Mouse (Mus musculus) forebrain, embryonic 14.5 days (tissue): ENCODE results near the gene Rnf220. TPM values are rescaled to one million over a fixed set of nuclear protein-coding genes. Genes with fewer than 3 reads are reported as not detected.
"Not testable (repeated sequence)": the region's sequence is repeated elsewhere in the genome, so short reads cannot be mapped to it uniquely, and the experiment has no call there.

Experiments used
- ATAC-seq: fragments of 200-750 bp; cut with Nextera tagmentation; 2 replicates; pipeline ENCODE4 v1.8.0; 2017; ENCODE audit warnings: mild to moderate bottlenecking, moderate library complexity
- DNase-seq: peaks from one replicate; pipeline ENCODE4 v3.0.0-alpha.2; 2015; ENCODE audit warnings: low spot score
- H3K27ac ChIP-seq: fragments of 300-500 bp; sonication (generic); 2 replicates; pipeline ENCODE4 v1.5.1; 2014; ENCODE audit warnings: low read depth, mild to moderate bottlenecking, control low read depth, low read length, moderate library complexity
- H3K27me3 ChIP-seq: fragments of 300-500 bp; sonication (generic); replicated peaks from 2 replicates; pipeline ENCODE4 v1.6.1; 2014; ENCODE audit warnings: low read length, control low read depth, mixed read lengths; ENCODE audit not compliant: control insufficient read depth, insufficient read depth
- H3K36me3 ChIP-seq: fragments of 300-500 bp; sonication (generic); 2 replicates; pipeline ENCODE4 v1.6.1; 2014; ENCODE audit warnings: low read length, control low read depth; ENCODE audit not compliant: control insufficient read depth, insufficient read depth
- H3K4me1 ChIP-seq: fragments of 300-500 bp; sonication (generic); 2 replicates; pipeline ENCODE4 v1.6.1; 2014; ENCODE audit warnings: antibody characterized with exemption, low read length, control low read depth; ENCODE audit not compliant: control insufficient read depth, insufficient read depth
- H3K4me2 ChIP-seq: fragments of 300-500 bp; sonication (generic); 2 replicates; pipeline ENCODE4 v1.6.1; 2014; ENCODE audit warnings: mild to moderate bottlenecking, control low read depth, low read length
- H3K4me3 ChIP-seq: fragments of 300-500 bp; sonication (generic); 2 replicates; pipeline ENCODE4 v1.5.1; 2014; ENCODE audit warnings: low read depth, low read length, control low read depth
- H3K9ac ChIP-seq: fragments of 300-500 bp; sonication (generic); 2 replicates; pipeline ENCODE4 v1.6.1; 2014; ENCODE audit warnings: mild to moderate bottlenecking, low read length, control low read depth, moderate library complexity
- H3K9me3 ChIP-seq: fragments of 300-500 bp; sonication (generic); replicated peaks from 2 replicates; pipeline ENCODE4 v1.6.1; 2016; ENCODE audit warnings: low read length, control low read depth, mixed read lengths; ENCODE audit not compliant: control insufficient read depth
- WGBS: fragments of 180-500 bp; shearing (Covaris S2); extraction: QIAGEN DNeasy Blood & Tissue Kit; methylation state at CpG from one replicate; pipeline ENCODE4 v1.1.7; 2014; 5-methylcytosine and 5-hydroxymethylcytosine counted together
- polyA plus RNA-seq: library from polyadenylated mRNA; unstranded; fragments of >200 nt; fragmentation: Nextera tagmentation; extraction: Ambion mirVana; gene quantifications from 2 replicates; pipeline ENCODE4 v1.2.1, GENCODE M21; 2014

The Rnf220 gene
- polyA plus RNA-seq, 1 experiment from 2014 or later = 84.3 TPM

GRCm38 (mm10) chr4:117272459-117272858, 224.4 kb downstream of the Rnf220 start:
- no peak overlapping the region for H3K4me3 ChIP-seq
- H3K27me3 ChIP-seq = no peaks in the 10 kb centered on the region
- peaks cover 61% of the 10 kb centered on the region for H3K36me3 ChIP-seq
- 3% methylated on average over 12 of the region's 12 CpGs for WGBS
- H3K9me3 ChIP-seq = no peaks in the 10 kb centered on the region; the same call in 1 of the 2 replicates
- H3K4me2 ChIP-seq = no peak overlapping the region
- ATAC-seq = peak; percentile 57
- no peaks in the 10 kb centered on the region for H3K4me1 ChIP-seq
- peak; percentile 51 for DNase-seq
- no peak overlapping the region for H3K9ac ChIP-seq
- H3K27ac ChIP-seq = peak overlapping the region; percentile 33; the same call in 1 of the 2 replicates

GRCm38 (mm10) chr4:117270278-117270677, 226.6 kb downstream of the Rnf220 start:
- WGBS = 13% methylated on average over 6 of the region's 6 CpGs
- Histone ChIP-seq H3K9me3 (no peaks in the 10 kb centered on the region; the same call in 1 of the 2 replicates), H3K27ac (no peak overlapping the region), H3K27me3 (no peaks in the 10 kb centered on the region), H3K4me1 (no peaks in the 10 kb centered on the region), H3K4me2 (no peak overlapping the region), H3K4me3 (no peak overlapping the region), H3K9ac (no peak overlapping the region), H3K36me3 (peaks cover 40% of the 10 kb centered on the region)
- ATAC-seq (peak; percentile 29; the same call in 1 of the 2 replicates), DNase-seq (peak; percentile 91)

GRCm38 (mm10) chr4:117267831-117268437, 228.9 kb downstream of the Rnf220 start:
- peaks cover 17% of the 10 kb centered on the region for H3K36me3 ChIP-seq
- no peak overlapping the region for H3K4me3 ChIP-seq
- no peaks in the 10 kb centered on the region for H3K27me3 ChIP-seq
- H3K27ac ChIP-seq = no peak overlapping the region
- ATAC-seq (no peak), DNase-seq (no peak)
- H3K4me1 ChIP-seq = no peaks in the 10 kb centered on the region
- no peak overlapping the region for H3K4me2 ChIP-seq
- no peak overlapping the region for H3K9ac ChIP-seq
- WGBS = 89% methylated on average over 25 of the region's 25 CpGs
- no peaks in the 10 kb centered on the region for H3K9me3 ChIP-seq

GRCm38 (mm10) chr4:117267284-117267683, 229.6 kb downstream of the Rnf220 start:
- Histone ChIP-seq H3K9ac (no peak overlapping the region), H3K27ac (no peak overlapping the region), H3K4me1 (no peaks in the 10 kb centered on the region), H3K36me3 (peaks cover 11% of the 10 kb centered on the region), H3K4me3 (no peak overlapping the region), H3K27me3 (no peaks in the 10 kb centered on the region), H3K9me3 (no peaks in the 10 kb centered on the region), H3K4me2 (no peak overlapping the region)
- peak; percentile 40 for ATAC-seq
- DNase-seq = peak; percentile 84
- WGBS = 6% methylated on average over 2 of the region's 2 CpGs

- no peaks in the 10 kb centered on the region for H3K27me3 ChIP-seq
- no peak overlapping the region for H3K4me3 ChIP-seq
- 45% methylated on average over 8 of the region's 8 CpGs for WGBS
- H3K4me1 ChIP-seq = no peaks in the 10 kb centered on the region
- H3K27ac ChIP-seq = no peak overlapping the region
- no peak overlapping the region for H3K9ac ChIP-seq
- ATAC-seq (peak; percentile 44; the same call in 1 of the 2 replicates), DNase-seq (no peak)
- no peak overlapping the region for H3K4me2 ChIP-seq
- no peaks in the 10 kb centered on the region for H3K9me3 ChIP-seq
- H3K36me3 ChIP-seq = no peaks in the 10 kb centered on the region
Observed at GRCm38 (mm10) chr4:117262987-117263386, 233.9 kb downstream of the Rnf220 start.

- 76% methylated on average over 13 of the region's 13 CpGs for WGBS
Observed at GRCm38 (mm10) chr4:117262101-117262913, 234.5 kb downstream of the Rnf220 start.

GRCm38 (mm10) chr4:117261222-117261621, 235.6 kb downstream of the Rnf220 start:
- Histone ChIP-seq H3K4me3 (no peak overlapping the region), H3K9me3 (no peaks in the 10 kb centered on the region), H3K4me2 (no peak overlapping the region), H3K36me3 (no peaks in the 10 kb centered on the region), H3K27me3 (no peaks in the 10 kb centered on the region), H3K4me1 (no peaks in the 10 kb centered on the region), H3K27ac (no peak overlapping the region), H3K9ac (no peak overlapping the region)
- DNase-seq (no peak), ATAC-seq (no peak)
- WGBS = 88% methylated on average over 2 of the region's 2 CpGs

More at GRCm38 (mm10) chr4:117262101-117262913, 234.5 kb downstream of the Rnf220 start:
- Histone ChIP-seq H3K4me1 (no peaks in the 10 kb centered on the region), H3K27me3 (no peaks in the 10 kb centered on the region), H3K4me2 (no peak overlapping the region), H3K4me3 (no peak overlapping the region), H3K36me3 (no peaks in the 10 kb centered on the region), H3K27ac (no peak overlapping the region), H3K9me3 (no peaks in the 10 kb centered on the region), H3K9ac (no peak overlapping the region)
- no peak for ATAC-seq
- no peak for DNase-seq

- H3K9ac ChIP-seq, H3K4me3 ChIP-seq, H3K27ac ChIP-seq, ATAC-seq, H3K9me3 ChIP-seq, H3K36me3 ChIP-seq, DNase-seq, H3K4me2 ChIP-seq, H3K27me3 ChIP-seq, H3K4me1 ChIP-seq: not testable (repeated sequence)
- 76% methylated on average over 6 of the region's 6 CpGs for WGBS
Observed at GRCm38 (mm10) chr4:117259909-117260308, 236.9 kb downstream of the Rnf220 start.

- WGBS = 42% methylated on average over 6 of the region's 6 CpGs
- Histone ChIP-seq H3K4me3 (no peak overlapping the region), H3K9me3 (no peaks in the 10 kb centered on the region), H3K27ac (no peak overlapping the region), H3K36me3 (no peaks in the 10 kb centered on the region), H3K4me2 (no peak overlapping the region), H3K4me1 (peaks cover 5% of the 10 kb centered on the region), H3K27me3 (no peaks in the 10 kb centered on the region), H3K9ac (no peak overlapping the region)
- ATAC-seq (no peak), DNase-seq (no peak)
Observed at GRCm38 (mm10) chr4:117254672-117255071, 242.2 kb downstream of the Rnf220 start.
